In genomic region chr1:20554398-20554797, GRCm38 (mm10) we compare ENCODE assay signal across 9 mouse cellular contexts.
A peak's percentile ranks its signal among the peaks of the same experiment; 100 is the strongest.
DNase-seq lines count a peak whose midpoint lies in the region; ATAC-seq and TF ChIP-seq lines count a peak whose summit lies in the region.
"Had no signal": no experiment of that assay in that cellular context is flagged by ENCODE, and none has a peak within 500 bp of the region (broad histone marks: within the 10 kb centered on the region; RNA-seq: fewer than 3 reads in every experiment).

No protein-coding gene starts in this region.

- peak; percentile 89 for ATAC-seq in frontal cortex, adult (ENCODE audit: low TSS enrichment)
- peak; percentile 65; the same call in 1 of the 2 replicates for ATAC-seq in megakaryocyte-erythroid progenitor cell, adult 5-6 weeks (replicated peaks; ENCODE audit: low FRiP score, low TSS enrichment, poor library complexity, severe bottlenecking)

- H3K36me3 ChIP-seq in testis, adult 2 months (ENCODE audit: control insufficient read depth, insufficient read depth, low read length), result no peaks in the 10 kb centered on the region
- H3K36me3 ChIP-seq: limb, embryonic 12.5 days had no signal

- H3K27ac ChIP-seq in cerebellum, adult 2 months (ENCODE audit: insufficient read depth, low read length), result no peak overlapping the region
- H3K27ac ChIP-seq in testis, adult 2 months (ENCODE audit: control insufficient read depth, insufficient read depth, low read depth, low read length), result no peak overlapping the region
- H3K27ac ChIP-seq: limb, embryonic 12.5 days had no signal

- TF ChIP-seq POLR2A in cerebellum, adult 2 months (IDR thresholded peaks at IDR 0.05; ENCODE audit: borderline replicate concordance, insufficient read depth, low read length), result no peak
- no peak for TF ChIP-seq POLR2A in testis, adult 2 months (IDR thresholded peaks at IDR 0.05; ENCODE audit: control insufficient read depth, low read depth, low read length)

- no peaks in the 10 kb centered on the region for H3K4me1 ChIP-seq in cerebellum, adult 2 months (ENCODE audit: control insufficient read depth, insufficient read depth, low read length)
- H3K4me1 ChIP-seq in testis, adult 2 months (ENCODE audit: control insufficient read depth, insufficient read depth, low read length), result no peaks in the 10 kb centered on the region
- H3K4me1 ChIP-seq: limb, embryonic 12.5 days had no signal

- no peaks in the 10 kb centered on the region for H3K27me3 ChIP-seq in cerebellum, adult 2 months (ENCODE audit: control insufficient read depth, insufficient read depth, low read length)
- H3K27me3 ChIP-seq in testis, adult 2 months (ENCODE audit: control insufficient read depth, insufficient read depth, low read length), result no peaks in the 10 kb centered on the region
- H3K27me3 ChIP-seq: limb, embryonic 12.5 days had no signal

- WGBS in cerebellum, adult 2 months, result 31% methylated on average over 6 of the region's 6 CpGs

- TF ChIP-seq CTCF in cerebellum, adult 2 months (IDR thresholded peaks at IDR 0.05; ENCODE audit: borderline replicate concordance, insufficient read depth, low read depth, low read length), result peak; percentile 69
- peak; percentile 33; the same call in 1 of the 2 replicates for TF ChIP-seq CTCF in testis, adult 2 months (IDR thresholded peaks at IDR 0.05; ENCODE audit: control insufficient read depth, insufficient read depth, insufficient replicate concordance, low read depth, low read length)

- DNase-seq in adrenal gland, adult (ENCODE audit: inconsistent age in 2 of 2, low spot score in 1 of 2), result peak; percentile 22 to 63
- DNase-seq in adrenal gland, postnatal 4 days (ENCODE audit: low spot score in 2 of 2), result no peak
- peak; percentile 44 for DNase-seq in 416B (ENCODE audit: low read depth)
- peak; percentile 14 to 22 for DNase-seq in cerebellum, adult 2 months
- peak; percentile 30 to 79 for DNase-seq in layer of hippocampus, adult 18-20 months (ENCODE audit: low spot score in 2 of 2)

- H3K4me3 ChIP-seq in cerebellum, adult 2 months (replicated peaks; ENCODE audit: insufficient read depth, low read depth, low read length), result no peak overlapping the region
- H3K4me3 ChIP-seq in testis, adult 2 months (ENCODE audit: control insufficient read depth, low read depth, low read length), result no peak overlapping the region
- H3K4me3 ChIP-seq: limb, embryonic 12.5 days had no signal

Comparison
In these comparisons a context has a peak if more than half of its experiments do, and no peak if none do; other contexts are left out.
1. DNase-seq: peak in adrenal gland, adult (2 of 2), 416B (single experiment), cerebellum, adult 2 months (2 of 2) and layer of hippocampus, adult 18-20 months (2 of 2); none in adrenal gland, postnatal 4 days (0 of 2).